Mouse (Mus musculus) macrophage (primary cell): ENCODE data around the gene Trhr2. TPM values are rescaled to one million over a fixed set of nuclear protein-coding genes. Genes with fewer than 3 reads are reported as not detected.

Experiments
- H3K27ac ChIP-seq: fragments of 350-480 bp; formaldehyde crosslinking; 2 replicates; pipeline ENCODE4 v1.9.0; 2021
- H3K36me3 ChIP-seq: fragments of 350-480 bp; formaldehyde crosslinking; 2 replicates; pipeline ENCODE4 v1.9.0; 2021; ENCODE audit errors: inconsistent target
- H3K4me3 ChIP-seq: fragments of 350-480 bp; formaldehyde crosslinking; 2 replicates; pipeline ENCODE4 v1.9.0; 2021; ENCODE audit errors: inconsistent target
- H3K79me2 ChIP-seq: fragments of 350-480 bp; formaldehyde crosslinking; 2 replicates; pipeline ENCODE4 v1.9.0; 2021; ENCODE audit errors: inconsistent target
- whole genome bisulfite sequencing: methylation state at CpG from one replicate; pipeline ENCODE4 v1.1.7; 2026; ENCODE audit warnings: inconsistent platforms; ENCODE audit not compliant: missing documents; 5-methylcytosine and 5-hydroxymethylcytosine counted together
- polyA plus RNA-seq: library from polyadenylated mRNA; stranded (reverse); fragments of 250-400 nt; gene quantifications from 3 replicates; pipeline ENCODE4 v1.2.4, GENCODE M21; 2018; ENCODE audit warnings: inconsistent platforms

The Trhr2 gene
- polyA plus RNA-seq, 1 experiment from 2014 or later, result not detected

- Histone ChIP-seq H3K36me3 (no peaks in the 10 kb centered on the region), H3K27ac (no peak overlapping the region), H3K79me2 (no peaks in the 10 kb centered on the region), H3K4me3 (no peak overlapping the region)
- WGBS, result 90% methylated on average over 7 of the region's 10 CpGs
Observed at GRCm38 (mm10) chr8:122368494-122368893, 7.9 kb upstream of the Trhr2 start.

DNA sequence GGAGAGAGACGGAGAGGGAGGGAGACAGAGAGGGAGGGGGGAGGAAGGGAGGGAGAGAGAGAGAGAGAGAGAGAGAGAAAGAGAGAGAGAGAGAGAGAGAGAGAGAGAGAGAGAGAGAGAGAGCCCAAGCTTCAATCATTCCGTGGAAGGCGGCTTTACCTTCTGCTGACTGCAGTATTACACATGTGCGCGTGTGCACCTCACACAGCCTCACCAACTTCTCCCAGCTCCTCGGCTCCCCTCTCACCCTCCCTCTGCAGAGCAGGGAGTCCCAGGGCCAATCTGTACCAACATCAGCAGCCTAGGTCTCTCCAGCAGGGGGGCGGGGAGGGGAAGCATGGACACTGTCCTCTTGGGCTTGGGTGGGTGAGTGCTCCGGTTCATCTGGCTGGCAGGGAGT lies 2.4 kb upstream of the Trhr2 start:
- H3K27ac ChIP-seq, result no peak overlapping the region

GRCm38 (mm10) chr8:122362271-122362670 lies 1.7 kb upstream of the Trhr2 start:
- Histone ChIP-seq H3K4me3 (no peak overlapping the region), H3K36me3 (no peaks in the 10 kb centered on the region), H3K27ac (no peak overlapping the region), H3K79me2 (no peaks in the 10 kb centered on the region)
- 82% methylated on average over 5 of the region's 5 CpGs for WGBS

More for the DNA sequence above, 2.4 kb upstream of the Trhr2 start:
- Histone ChIP-seq H3K36me3 (no peaks in the 10 kb centered on the region), H3K4me3 (no peak overlapping the region), H3K79me2 (no peaks in the 10 kb centered on the region)
- WGBS, result 71% methylated on average over 7 of the region's 8 CpGs

DNA sequence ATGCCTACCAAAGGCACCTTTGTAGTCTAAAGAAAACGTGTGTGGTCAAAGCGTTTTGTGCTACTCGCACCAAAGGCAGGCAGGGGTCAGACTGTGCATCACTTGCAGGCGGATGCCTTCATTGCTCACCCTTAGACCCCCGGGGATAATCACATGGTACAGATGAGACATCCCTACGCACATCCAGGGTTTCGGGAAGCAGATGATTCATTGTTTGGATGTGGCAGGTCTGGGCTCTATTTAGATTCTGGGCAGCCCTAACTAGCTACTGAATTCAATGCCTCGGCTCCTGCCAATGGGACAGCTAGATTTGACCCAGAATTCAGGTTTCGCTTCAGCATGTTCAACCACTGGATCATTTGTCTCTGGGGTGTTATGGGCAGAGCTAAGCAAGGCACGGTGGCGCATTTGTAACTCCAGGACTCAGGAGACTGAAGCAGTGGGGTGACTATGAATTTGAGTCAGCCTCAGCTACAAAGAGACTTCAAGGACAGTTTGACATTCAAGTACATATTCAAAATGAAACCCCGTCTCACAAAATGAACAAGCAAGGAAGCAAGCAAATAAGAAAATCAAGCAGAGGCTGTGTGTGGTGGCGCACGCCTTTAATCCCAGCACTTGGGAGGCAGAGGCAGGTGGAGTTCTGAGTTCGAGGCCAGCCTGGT lies 1.3 kb downstream of the Trhr2 start:
- Histone ChIP-seq H3K4me3 (no peak overlapping the region), H3K79me2 (no peaks in the 10 kb centered on the region), H3K36me3 (no peaks in the 10 kb centered on the region), H3K27ac (no peak overlapping the region)
- 94% methylated on average over 15 of the region's 15 CpGs for WGBS

DNA sequence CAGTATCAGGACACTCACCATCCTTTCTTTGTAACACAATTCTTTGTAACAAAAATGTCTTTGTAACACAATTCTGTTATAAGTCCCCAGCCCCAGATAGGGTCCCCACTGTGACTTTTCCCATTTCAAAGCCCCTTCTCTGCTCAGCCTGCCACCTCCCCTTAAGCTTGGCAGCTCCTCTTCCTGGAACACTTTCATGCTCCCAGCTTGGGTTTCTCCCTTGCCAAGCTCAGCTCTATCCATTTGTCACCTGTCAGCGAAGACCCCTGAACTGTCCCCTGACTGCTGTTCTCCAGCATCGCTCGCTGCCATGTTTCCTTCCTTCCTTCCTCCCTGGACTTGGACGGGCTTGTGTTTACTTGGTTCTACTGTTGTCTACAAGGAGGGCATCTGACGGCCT lies 2.9 kb downstream of the Trhr2 start:
- no peaks in the 10 kb centered on the region for H3K79me2 ChIP-seq
- H3K4me3 ChIP-seq, result no peak overlapping the region
- H3K36me3 ChIP-seq, result no peaks in the 10 kb centered on the region
- H3K27ac ChIP-seq, result no peak overlapping the region
- WGBS, result 76% methylated on average over 5 of the region's 5 CpGs

DNA sequence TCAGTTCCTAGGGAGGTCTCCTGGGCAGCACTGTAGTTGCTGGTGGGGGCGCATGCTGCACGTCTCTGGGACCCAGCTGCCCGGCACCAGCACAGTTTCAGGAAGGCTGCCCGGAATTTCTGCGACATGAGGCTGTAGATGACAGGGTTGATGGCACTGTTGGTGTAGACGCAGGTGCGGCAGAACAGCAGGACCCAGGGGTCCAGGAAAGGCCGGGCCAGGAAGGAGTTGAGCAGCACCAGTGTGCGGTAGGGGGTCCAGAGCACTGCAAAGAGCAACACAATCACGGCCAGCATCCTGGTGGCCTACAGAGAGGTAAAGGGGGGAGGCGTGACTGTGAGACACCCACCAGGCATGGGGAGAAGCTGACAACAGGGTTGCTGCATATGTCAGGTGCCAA lies 3.3 kb downstream of the Trhr2 start:
- Histone ChIP-seq H3K27ac (no peak overlapping the region), H3K36me3 (no peaks in the 10 kb centered on the region), H3K4me3 (no peak overlapping the region), H3K79me2 (no peaks in the 10 kb centered on the region)
- 94% methylated on average over 11 of the region's 11 CpGs for WGBS

DNA sequence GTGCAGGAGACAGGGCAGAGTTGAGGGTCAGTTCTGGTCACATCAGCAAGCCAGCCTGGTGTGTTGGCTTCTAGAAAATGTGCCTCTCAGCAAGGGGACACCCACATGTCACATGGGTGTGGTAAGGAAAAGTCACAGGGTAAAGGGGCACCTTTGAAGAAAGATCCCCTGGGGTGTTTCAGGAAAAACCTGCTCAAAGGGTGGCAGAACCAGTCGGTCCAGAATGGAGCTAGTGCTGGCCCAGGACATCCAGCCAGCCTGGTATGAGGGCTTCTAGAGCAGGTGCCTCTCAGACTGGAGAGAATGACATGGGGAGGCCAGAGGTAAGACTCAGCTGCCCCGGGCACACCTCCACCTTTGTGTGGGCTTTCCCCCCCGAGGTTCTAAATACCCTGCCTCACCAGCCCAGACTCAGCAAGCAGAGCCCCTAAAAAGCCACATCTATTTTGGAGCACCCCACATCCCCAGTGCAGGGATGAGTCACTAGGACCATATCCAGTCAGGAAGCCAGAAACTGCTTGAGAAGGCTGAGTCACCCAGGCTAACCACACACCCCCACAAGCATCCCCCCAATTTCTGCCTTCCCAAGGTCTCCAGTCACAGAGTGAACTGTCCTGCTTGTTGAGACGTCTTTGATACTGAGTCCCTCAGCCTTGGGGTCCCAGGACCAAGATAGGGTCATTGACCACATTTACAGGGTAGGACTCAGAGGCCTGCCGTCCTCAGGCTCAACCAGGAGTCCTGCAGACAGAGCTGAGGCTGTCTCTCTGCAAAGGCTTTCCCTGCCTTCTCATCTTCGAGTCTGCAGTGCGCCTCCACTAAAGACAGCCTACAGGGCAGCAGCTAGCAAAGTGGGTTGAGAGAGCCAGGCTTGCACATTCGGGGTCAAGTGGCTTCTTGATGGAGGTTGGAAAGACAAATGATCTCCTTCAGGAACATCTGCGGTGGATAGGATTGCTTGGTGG lies 4.6 kb downstream of the Trhr2 start:
- no peak overlapping the region for H3K27ac ChIP-seq
- 38% methylated on average over 9 of the region's 9 CpGs for WGBS
- H3K79me2 ChIP-seq, result no peaks in the 10 kb centered on the region
- H3K36me3 ChIP-seq, result no peaks in the 10 kb centered on the region
- H3K4me3 ChIP-seq, result no peak overlapping the region

DNA sequence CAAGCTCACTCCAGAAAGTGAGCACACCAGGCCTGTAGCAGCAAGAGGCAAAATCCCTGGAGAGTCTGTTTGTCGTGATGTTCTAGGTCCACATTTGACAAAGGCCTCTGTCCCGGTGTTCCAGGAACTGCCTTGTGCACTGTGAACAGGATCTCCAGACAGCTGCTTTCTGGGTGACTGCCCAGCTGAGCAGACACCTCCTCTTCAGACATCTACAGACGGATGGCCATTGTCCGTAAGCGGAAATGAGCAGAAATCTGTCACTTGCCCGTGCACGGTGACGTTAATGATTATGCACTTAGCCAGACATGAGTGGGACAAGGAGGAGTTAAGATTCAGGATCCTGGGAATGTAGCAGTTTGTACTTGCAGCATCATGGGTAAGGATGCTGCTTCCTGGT lies 6.4 kb downstream of the Trhr2 start:
- Histone ChIP-seq H3K4me3 (no peak overlapping the region), H3K27ac (no peak overlapping the region), H3K36me3 (no peaks in the 10 kb centered on the region), H3K79me2 (no peaks in the 10 kb centered on the region)
- 97% methylated on average over 8 of the region's 8 CpGs for WGBS

DNA sequence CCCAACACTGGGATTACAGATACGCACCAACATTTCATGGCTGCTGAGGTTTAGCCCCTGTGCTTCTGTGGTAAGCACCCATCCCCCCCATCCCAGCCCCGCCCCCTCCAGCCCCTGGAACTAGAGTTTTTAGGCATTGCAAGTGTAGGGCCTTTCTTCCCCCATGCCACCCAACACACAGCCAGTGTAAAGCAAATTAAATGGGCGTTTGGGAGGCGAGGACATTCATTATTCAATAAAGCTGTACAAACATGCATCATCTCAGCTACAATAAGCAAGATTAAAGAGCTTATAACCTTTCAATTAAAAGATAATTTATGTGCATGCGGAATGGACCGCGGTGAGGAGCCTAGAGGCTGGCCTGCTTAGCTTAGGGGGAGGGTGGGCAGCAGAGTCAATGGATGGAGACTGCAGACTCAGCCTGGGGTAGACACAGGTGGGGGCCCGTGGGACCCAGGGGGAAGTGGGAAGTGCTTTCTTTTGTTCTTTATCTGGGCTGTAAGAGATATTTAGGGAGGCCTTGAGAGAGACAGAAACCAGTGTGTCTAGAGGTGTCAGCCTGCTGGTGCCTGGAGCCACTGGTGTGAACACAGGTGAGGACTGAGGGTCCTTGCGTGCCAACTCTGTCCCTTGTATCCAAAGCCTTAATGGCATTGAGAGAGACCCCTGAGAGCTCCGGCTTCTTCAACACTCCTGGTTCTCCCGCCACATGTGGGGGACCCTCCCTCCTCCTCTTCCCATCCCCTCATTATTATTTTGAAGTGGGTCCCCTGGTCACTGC lies 10.0 kb downstream of the Trhr2 start:
- WGBS, result 74% methylated on average over 10 of the region's 11 CpGs
- no peak overlapping the region for H3K4me3 ChIP-seq
- H3K27ac ChIP-seq, result no peak overlapping the region
- no peaks in the 10 kb centered on the region for H3K36me3 ChIP-seq
- no peaks in the 10 kb centered on the region for H3K79me2 ChIP-seq

DNA sequence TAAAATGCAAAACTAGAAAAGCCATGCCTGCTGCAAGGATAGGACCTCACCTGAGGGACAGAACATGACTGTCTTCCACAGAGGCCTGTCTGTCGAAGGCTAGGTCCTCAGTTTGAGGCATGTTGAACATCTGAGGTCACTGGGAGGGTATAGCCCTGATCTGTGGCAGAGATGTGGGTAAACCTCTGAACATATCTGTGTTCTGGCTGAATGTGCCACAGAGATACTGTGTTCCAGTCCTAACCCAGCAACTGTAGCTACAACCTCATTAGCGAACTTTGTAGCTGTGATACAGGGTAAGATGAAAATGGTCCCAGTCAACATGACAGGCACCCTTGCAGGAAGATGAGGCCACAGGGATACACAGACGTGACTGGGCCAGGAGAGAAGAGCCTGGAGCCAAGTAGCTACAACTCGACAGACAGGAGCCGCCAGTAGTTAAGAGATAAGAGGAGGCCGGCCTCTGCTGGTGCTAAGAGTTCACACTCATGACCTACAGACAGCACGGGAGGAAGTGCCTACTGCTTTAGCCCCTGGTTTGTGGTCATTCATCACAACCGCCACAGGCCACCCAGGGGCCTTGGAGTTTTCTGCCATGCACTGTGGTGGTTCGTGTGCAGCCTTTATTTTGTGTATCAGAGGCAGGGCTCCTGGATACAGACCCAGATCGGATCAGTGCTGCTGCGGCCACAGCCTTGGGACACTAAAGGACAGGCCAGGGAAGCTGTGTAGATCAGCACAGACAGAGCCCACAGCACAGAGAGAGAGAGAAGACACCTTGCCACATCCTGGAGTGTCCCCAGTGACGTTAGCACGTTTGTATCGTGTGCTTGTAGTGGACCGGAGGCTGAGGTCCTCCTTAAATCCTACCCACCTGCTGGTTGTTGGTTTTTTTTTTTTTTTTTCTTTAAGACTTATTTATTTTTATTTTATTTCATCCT lies 10.9 kb downstream of the Trhr2 start:
- no peaks in the 10 kb centered on the region for H3K79me2 ChIP-seq
- no peak overlapping the region for H3K27ac ChIP-seq
- H3K4me3 ChIP-seq, result no peak overlapping the region
- no peaks in the 10 kb centered on the region for H3K36me3 ChIP-seq
- 29% methylated on average over 15 of the region's 15 CpGs for WGBS

GRCm38 (mm10) chr8:122347811-122348552 lies 12.6 kb downstream of the Trhr2 start:
- no peak overlapping the region for H3K4me3 ChIP-seq
- no peaks in the 10 kb centered on the region for H3K36me3 ChIP-seq
- 79% methylated on average over 5 of the region's 5 CpGs for WGBS
- H3K27ac ChIP-seq, result no peak overlapping the region
- no peaks in the 10 kb centered on the region for H3K79me2 ChIP-seq

DNA sequence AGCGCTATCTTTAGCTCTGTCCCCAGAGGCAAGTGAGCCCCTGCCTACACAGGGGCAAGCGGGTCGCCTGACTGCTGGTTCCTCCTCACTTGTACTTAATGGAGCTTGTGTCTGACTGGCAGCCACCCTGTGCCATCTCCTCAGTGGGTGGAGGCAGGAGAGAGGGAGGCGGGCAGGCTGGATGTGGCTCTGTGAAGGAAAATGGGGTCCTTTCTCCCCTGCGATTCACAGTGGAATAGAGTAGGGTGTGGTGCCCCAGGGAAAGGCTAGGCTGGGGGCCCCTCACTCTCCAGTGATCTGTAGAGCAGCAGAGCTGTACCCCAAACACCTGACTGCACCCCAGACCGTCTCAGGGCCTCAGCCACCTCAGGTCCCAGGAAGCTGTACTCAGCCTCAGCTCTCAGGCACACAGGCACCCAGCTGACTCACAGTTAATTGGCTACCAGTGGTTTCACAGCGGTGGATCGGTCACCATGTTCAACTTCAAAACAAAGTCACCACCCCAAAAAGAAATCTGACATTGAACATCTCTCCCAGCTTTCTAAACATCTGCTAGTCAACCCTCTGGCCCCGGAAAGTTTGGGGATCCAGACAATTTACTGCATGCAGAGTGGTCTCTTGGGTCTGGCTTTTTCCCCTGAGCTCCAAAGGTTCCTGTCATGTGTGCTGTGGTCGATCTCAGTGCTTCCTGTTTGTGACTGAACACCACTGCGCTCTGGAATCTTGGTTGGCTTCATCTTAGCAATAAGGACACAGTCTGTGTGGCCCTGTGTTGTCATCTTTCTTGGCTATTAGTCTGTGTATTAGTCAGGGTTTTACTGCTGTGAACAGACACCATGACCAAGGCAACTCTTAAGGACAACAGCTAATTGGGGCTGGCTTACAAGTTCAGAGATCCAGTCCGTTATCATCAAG lies 15.1 kb downstream of the Trhr2 start:
- Histone ChIP-seq H3K27ac (peak overlapping the region; percentile 27), H3K4me3 (no peak overlapping the region), H3K36me3 (no peaks in the 10 kb centered on the region), H3K79me2 (no peaks in the 10 kb centered on the region)
- WGBS, result 48% methylated on average over 12 of the region's 12 CpGs
